Mouse (Mus musculus) left cerebral cortex, postnatal 36 days (tissue): ENCODE data around the gene Adamtsl3. TPM values are rescaled to one million over a fixed set of nuclear protein-coding genes. Genes with fewer than 3 reads are reported as not detected.

Source experiments
- DNase-seq, 2 experiments: peaks; one replicate each; pipeline ENCODE4 v3.0.0; 2021 to 2022; ENCODE audit warnings: low spot score in 2 of 2, mixed read lengths in 1 of 2
- intact Hi-C: fragments of 180-260 bp; cut with DNase I; formaldehyde crosslinking; loops from one replicate; pipeline ENCODE4 v1.15.1; 2025
- total RNA-seq, 2 experiments: library from RNA; stranded (reverse); gene quantifications; 2 replicates each; pipeline ENCODE4 v1.2.3; 2021

The Adamtsl3 gene
- 1 to 10 TPM in 1 of 2 experiments, under 1 TPM in 1; 0.86 to 1.4 TPM for total RNA-seq

DNA sequence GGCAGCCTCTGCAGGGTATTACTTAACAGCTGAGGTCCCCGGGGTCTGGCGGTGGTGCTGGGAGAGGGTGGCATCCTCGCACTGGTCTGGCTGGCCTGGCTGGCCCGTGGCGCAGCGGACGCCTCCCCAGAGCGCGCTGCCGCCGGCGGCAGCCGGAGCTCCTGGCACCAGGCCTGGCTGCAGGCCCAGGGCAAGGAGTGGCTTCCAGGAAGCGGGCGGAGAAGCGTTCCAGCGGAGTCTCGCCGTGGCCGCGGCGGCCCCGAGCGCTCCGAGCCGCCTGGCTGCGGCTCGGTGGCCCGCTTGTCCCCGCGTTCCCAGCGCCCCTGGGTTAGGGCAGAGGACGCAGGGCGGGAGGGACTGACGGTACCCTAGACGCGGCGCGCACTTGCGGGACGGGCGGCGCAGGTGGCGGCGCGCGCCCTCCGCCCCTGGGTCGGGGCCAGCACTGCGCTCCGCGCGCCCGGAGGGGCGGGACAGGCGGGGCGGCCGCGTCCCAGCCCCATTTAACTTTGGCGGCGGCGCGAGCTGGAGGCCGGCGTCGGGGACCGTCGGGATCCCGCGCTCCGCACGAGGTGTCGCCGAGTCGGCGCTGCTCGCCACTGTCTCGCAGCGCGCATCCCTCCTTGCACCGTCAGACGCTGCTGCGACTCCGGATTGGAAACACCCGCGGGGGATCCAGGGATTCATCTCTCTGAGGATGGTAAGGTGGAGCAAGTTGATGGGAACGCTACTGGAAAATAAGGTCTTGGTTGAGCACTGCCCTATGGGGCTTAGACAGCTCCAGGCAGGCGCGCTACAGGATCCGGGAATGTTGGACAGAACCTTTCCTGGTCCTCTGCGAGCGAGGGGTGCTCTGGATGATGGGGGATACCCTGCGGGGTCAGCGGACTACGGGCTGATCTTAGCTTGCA lies at the start of gene Adamtsl3:
TSS of gene Adamtsl3 (plus strand) at position 484 of the 911 bp plus-strand sequence.
- intact Hi-C loops: no loop called here
- peak in 1 of 2 experiments; percentile 8 for DNase-seq

DNA sequence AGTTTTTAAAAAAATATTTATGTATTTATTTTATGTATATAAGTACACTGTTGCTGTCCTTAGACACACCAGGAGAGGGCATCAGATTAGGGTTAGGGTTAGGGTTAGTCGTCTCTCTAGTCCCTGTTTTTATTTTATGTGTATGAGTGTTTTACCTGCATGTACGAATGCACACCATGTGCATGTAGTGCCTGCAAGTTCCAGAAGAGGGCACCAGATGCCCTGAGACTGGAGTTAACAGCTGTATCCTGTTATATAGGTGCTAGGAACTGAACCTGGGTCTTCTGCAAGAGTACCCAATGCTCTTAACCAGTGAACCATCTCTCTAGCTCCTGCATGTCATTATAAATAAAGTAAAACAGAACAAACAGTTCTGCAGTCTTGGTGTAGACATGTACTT lies 48.3 kb upstream of the Adamtsl3 start:
- intact Hi-C loops: no loop called here
- DNase-seq: no peak

DNA sequence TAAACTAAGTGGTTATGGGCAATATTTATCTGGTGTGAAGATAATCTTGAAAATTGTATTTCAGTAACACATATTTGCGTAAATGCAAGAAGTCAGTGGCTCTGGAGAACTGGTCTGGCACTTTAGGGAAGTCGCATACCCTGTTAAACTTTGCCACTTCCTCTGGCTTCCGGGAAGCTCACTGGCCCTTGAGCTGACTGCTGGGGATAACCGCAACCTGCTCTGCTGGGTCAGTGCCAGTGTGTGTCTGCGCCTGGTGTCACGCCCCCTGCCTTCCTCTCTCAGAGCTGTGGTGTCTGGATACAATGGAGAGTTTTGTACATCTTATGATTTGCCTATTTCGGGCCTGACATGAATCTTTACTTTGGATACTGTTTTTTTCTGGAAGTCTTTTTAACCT lies 42.1 kb upstream of the Adamtsl3 start:
- intact Hi-C loops: no loop called here
- DNase-seq: no peak

DNA sequence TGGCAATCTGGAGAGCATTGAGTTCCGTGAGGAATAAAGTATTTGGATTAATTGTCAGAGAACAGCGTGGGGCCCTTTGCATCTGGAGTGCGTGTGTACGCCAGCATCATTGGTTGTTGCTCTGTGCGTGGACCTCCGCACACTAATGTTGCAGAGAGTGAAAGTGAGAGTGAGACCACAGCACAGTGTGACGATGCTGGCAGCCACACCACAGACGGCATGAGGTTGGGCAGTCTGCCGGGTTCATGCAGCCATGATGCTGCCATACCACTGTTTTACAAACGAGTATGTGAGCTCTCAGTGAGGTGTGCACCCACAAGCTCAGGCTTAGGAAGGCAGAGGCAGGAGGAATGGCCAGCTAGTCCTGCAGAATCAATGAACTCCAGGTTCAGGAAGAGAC lies 41.4 kb upstream of the Adamtsl3 start:
- no peak for DNase-seq
- intact Hi-C loops: no loop called here

DNA sequence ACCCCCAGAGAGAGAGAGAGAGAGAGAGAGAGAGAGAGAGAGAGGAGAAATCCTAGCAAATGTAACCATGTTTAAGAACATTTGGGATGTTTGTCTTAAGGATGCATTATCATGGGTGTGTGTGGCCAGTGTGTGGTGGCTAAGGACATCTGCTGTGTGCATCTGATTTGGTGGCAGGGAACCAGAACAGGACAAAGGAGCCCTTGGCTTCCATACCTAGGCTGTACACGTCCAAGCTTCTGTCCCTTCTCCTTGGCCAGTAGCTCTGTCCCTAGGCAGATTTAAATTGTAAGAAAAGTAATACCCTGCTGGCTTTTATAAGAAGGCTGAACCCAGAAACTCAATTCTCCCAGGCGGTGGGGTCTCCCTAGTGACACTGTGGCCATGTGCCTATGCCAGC lies 40.9 kb upstream of the Adamtsl3 start:
- DNase-seq: no peak
- intact Hi-C loops: no loop called here

DNA sequence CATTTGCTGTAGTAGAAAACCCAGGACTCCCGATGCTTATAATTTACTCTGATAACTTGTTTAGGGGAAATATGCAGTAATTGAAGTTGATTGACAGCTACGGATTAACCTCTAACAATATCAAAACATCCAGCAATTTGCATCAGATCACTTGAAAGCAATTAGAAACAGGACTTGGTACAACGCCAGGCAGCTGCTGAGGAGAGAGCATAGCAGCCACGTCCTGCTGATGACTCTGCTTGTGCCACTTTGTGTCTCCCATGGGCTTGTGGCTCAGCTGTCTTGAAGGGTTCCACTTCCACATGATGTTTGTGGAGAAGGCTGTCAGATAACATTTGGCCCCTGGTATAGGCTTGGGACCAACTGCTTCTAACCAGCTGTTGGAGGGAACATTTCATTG lies 27.1 kb upstream of the Adamtsl3 start:
- intact Hi-C loops: no loop called here
- no peak for DNase-seq

DNA sequence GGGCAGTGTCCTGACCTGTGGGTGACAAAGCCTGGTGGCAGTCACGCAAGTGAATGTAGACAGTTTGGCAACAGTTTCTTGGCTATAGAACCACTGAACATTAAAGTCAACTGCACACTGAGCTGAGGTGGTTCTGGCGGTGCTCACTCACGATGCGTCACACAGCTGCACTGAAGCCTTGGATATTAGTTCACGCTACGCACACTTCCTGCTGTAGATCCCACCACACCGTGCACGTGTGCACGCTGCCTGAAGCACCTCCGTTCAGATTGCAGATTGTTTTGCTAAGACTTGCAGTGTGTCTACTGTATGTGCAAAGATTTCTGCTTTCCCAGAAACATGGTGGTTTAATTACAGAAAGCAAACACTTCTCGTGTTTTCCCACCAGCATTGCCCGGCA lies 17.0 kb upstream of the Adamtsl3 start:
- DNase-seq: no peak
- intact Hi-C loops: no loop called here

DNA sequence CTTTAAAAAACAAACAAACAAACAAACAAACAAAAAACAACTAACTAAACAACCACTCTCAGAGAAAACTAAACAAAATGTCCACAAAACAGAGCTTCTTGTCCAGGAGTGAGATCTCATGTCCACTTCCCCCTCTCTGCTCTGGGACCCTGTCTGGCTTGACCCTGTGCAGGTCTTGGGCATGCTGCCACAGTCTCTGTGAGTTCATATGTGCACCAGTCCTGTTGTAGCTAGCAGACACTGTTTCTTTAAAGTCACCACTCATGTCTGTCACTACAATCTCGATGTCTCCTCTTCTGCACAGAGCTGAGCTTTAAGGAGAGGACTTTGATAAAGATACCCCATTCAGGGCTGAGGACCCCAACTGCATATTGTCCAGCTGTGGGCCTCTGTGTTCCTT lies 8.9 kb upstream of the Adamtsl3 start:
- no peak for DNase-seq
- intact Hi-C loops: no loop called here

DNA sequence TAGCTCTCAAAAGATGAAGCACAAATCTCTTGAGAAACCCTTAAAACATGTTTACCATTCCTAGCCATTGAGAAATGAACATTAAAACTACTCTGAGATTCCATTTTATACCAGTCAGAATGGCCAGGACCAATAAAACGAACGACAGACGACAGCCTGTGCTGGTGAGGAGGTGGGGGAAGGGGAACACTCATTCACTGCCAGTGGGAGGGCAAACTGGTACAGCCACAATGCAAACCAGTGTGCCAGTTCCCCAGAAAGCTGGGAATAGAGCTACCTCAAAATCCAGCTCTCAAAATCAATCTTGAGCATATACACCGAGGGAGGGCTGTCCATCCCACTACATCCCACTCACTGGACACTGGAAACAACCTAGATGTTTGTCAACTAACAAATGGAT lies 8.3 kb upstream of the Adamtsl3 start:
- intact Hi-C loops: no loop called here
- no peak for DNase-seq

DNA sequence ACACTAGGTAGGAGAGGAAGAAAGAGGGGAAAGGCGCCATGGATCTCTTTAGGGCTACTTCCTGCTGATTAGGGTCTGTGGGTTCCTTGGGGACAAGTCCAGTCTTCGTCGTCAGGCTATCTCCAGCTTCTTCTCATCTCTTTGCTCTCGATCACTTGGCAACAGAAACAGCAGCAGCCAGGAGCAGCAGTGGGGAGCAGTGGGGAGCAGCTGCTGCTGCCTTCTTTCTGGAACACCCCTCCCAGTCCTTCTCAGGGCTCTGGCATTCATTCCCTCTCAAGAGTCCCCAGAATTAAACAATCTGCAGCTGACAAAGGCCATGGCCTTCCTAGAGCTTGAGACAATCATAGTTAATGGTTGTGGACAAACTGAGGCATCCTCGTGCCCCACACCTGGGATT lies 7.6 kb upstream of the Adamtsl3 start:
- DNase-seq: no peak
- intact Hi-C loops: no loop called here

DNA sequence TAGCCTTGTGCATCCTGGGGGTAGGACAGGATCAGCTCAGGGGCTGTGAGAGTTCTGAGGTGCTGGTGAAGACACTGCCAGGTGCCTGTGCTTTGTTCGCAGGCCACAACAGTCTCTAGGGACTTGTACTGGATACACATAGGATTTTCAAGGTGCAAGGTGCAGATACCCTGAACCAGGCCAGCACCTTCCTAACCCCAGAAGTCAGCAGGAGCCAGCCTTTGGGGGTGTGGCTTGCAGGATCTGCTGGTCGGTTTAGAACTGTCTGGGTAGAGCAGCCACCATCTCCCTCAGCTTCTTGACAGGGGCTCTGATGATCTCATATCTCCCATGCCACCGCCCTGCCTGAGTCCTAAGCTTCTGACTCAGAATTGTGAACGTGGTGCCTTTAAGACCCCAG lies 5.7 kb upstream of the Adamtsl3 start:
- DNase-seq: no peak
- intact Hi-C loops: no loop called here

DNA sequence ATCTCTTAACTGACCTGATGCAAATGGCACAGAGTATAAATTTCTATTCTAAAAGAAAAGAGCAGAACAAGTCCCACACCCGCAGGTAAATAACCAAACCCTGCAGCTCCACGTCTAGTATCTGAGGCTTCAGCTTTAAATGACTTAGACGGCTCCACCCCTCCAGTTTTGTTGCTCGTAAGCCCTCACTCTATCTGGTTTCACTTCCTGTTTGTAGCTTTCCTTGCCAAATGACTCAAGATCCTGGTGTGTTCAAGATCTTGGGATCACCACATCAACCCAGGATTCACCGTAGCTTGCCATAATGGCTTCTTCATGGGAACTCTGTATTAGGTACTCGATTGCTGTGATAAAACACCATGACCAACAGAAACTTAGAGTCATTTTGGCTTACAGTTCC lies 4.6 kb upstream of the Adamtsl3 start:
- intact Hi-C loops: no loop called here
- no peak for DNase-seq

DNA sequence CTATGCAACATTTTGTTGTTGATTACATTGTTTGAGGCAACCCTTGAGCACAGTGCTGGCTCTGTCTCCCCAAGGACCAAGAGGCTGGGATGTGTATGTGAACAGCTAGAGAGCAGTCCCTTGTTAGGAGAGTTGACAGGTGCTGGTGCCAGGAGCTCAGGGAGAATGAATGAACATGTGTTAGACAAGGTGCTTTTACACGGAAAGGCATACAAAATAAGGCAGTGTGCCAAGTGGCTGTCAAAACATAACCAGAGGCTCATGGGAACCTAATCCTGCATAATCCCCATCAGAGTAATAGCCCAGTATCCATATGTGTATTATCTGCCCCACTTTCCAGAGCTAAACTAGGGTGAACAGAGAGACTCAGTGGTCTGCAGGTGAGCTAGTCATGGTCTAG lies 1.5 kb upstream of the Adamtsl3 start:
- intact Hi-C loops: no loop called here
- DNase-seq: no peak

DNA sequence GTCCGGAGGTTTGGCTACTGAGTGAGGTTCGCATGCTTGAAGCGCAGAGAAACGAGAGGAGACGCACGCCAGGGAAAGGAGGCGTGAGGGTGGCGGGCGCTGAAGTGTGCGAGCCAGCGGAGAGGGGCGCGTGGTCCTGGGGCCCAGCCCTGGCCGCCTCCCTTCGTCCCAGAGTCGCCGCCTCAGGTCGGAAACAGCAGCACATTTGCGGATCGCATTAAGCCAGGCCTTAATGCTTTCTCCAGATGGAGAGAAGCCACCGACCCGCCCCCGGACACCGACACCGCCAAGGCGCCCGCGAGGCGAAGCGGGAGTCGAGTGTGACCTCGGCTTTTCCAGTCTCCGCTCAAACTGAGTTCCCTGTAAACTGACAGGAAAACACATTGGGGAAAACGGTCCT lies 638 bp downstream of the Adamtsl3 start:
- DNase-seq: peak in 1 of 2 experiments; percentile 16
- intact Hi-C loops: no loop called here

DNA sequence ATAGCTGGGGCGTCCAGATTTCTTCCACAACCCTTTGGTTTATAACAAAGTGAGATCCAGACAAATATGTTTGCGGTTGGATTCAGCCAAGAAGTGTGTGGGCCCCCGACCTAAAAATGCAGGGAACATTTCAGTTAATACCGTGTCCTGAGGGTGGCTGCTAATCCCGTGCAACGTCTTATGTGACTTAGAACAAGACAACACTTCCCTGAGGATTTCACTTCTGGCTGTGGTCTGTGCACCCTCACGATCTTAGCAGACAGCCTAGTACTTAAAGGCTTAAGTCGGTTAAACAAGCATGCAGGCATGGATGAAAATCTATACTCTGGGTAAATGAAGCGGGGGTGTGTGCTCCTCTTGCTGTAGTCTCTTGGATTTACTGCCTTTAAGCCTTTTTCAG lies 2.6 kb downstream of the Adamtsl3 start:
- no peak for DNase-seq
- intact Hi-C loops: no loop called here

DNA sequence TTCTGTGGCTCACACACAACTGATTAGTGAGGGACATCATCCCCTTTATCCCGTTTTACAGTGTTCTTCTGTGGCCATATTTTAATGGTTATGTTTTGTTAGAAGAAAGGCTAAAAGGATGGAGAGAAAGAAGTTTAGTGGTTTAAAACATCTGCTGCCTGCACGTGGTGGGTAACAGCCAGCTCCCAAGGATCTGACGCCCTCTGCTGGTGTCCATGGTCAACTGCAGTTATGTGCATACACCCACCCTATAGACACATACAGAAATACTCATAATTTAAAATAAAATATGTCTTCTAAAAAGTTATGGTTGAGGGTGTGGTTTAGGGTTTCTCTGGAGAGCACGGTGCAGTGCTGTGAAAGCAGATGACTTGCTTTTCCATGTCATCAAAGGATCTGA lies 3.0 kb downstream of the Adamtsl3 start:
- intact Hi-C loops: no loop called here
- DNase-seq: no peak

DNA sequence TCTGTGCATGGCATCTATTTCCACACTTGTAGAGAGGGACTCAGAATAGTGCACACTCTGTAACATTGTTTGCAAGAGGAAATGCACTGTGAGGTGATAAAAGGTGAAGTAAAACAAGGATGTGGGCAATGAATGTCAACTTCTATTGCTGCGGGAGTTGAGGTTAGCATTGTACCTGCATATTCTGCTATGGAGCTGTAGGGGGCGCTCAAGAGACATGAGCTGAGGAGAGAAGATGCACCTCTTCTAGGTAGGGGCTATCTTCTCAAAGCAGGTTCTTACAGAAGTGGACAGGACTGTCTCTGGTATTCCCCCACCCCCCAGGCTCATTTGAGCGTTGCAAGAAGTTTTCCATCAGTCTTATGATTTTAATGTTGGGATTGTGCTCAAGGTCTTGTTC lies 3.7 kb downstream of the Adamtsl3 start:
- intact Hi-C loops: no loop called here
- no peak for DNase-seq

DNA sequence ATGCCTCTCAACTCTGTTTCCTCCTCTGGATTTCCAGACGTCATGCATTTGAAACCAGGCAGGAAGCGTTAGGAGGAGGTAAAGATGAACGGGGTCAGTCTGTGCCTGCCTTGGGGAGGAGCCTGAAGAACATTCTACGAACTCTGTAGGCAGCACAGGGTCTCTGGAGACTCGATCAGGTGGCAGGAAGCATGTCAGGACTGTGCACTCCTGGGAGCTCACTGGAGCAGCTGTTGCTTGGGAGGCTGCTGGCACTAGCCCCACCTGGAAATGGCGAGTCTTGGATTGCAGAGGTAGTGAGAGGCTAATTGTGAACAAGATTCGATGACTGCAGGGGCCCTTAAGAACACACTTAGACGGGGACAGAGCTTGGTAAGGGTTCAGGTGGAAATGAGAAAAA lies 6.0 kb downstream of the Adamtsl3 start:
- DNase-seq: no peak
- intact Hi-C loops: loop anchor here (10.0 kb wide), 1 partner anchor 273 kb away; no protein-coding TSS in a partner anchor

DNA sequence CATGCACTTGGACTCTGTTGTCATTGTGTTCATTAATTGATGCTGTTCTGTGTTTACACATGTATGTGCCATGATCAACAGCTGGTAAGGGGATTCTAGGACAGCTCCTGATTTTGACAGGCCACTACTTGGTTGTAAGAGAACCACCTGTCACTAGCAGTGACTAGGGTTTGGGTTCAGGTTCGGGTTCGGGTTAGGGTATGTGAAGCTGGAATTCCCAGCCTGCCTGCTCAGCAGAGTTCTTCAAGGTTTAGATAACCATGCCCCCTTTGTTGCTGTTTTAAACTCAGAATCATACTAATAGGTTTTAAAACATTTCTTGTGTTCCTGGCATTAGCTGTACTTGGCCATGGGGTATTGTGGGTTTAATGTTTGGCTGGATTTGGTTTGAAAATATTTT lies 11.2 kb downstream of the Adamtsl3 start:
- intact Hi-C loops: loop anchor here (10.0 kb wide), 1 partner anchor 268 kb away; no protein-coding TSS in a partner anchor
- DNase-seq: no peak

DNA sequence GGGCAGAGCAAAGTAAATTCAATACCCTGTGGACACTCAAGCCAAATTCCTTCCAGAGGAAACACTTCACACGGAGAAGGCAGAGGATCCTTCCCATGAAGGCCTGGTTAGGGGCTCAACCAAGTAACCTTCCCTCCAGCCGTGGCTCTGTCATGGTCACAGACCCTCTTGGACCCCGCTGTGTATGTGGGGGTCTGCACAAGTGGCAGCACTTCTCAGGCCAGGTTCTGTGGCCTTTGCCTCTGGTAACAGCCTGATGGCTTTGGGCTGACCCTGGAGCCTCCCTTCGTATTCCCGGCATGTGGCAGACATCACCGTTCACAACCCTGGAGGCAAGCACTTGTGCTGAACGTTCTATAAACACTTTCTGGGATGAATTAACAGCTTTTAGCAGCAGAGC lies 14.3 kb downstream of the Adamtsl3 start:
- intact Hi-C loops: loop anchor here (10.0 kb wide), 1 partner anchor 265 kb away; no protein-coding TSS in a partner anchor
- DNase-seq: no peak

DNA sequence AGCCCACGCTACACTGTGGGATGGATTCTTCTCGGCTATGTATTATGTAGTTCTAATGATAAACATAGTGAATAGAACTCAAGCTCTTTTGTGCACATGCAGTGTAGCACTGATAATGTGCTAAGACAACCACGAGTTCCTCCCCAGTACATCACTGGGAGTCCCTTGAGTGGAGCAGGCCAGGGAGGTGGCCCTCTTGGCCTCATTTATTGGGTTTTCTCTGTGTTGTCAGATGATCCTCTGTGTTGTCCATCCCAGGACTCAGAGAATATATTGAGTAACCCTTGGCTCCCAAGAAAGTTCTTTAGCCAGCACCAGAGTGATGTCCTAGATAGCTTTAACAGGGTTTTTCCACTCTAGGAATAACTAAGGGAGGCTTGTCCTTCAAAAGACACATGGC lies 14.9 kb downstream of the Adamtsl3 start:
- DNase-seq: no peak
- intact Hi-C loops: no loop called here

DNA sequence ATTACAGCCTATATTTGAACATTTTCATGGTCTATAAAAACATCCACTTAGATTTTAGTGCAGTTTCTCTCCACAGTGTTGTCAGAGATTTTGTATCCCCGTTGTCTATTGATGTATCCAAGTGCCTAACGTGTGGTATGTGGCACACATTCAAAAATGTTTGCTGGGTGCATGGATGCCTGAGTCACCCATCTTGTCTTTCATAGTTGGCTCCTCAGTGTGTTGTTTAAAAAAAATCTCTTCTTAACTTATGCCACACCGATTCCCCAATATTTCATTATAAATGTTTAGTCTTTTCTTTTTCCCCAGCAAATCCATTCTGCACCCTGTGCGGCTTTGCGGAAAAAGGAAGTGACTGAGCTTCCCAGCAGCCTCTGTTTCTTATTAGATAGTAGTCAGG lies 23.7 kb downstream of the Adamtsl3 start:
- DNase-seq: no peak
- intact Hi-C loops: no loop called here
